Mouse (Mus musculus): ENCODE measurements at regions not wholly inside any gene's neighbourhood (a gene's known extent, or its start where the extent isn't known, plus 50 kb on each side); places are given as distances from the start of the nearest gene placed in this dataset.

DNA sequence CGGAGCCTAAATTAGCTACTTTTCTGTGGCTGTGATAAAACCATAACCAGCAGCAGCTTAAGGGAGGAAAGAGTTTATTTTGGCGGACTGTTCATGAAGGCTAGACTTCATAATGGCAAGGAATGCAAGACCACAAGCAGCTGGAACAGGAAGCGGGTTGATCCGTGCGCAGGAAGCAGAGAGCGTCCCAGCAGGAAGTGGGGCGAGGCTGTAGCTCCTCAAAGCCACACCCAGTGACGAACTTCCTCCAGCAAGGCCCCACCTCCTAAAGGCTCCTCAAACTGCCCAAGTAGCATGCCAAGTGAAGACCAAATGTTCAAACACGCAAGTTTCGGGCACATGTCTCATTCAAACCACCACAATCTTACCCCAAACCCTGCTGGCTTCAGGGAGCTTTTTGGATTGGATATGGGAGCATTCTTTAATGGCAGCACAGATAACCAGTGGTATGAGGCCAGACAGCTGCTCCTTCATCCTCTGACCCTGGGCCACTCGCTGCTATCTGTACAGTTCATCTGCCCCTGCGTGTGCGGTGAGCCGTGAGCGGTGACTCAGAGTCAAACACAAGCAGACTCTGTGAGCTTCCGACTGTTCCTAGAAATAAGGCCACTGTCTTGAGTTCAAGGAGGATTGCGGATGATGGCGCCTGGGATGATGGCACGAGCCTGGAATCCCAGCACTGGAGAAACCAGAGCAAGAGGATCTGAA is 109.8 kb downstream of the Kctd15 start:
- no peak overlapping the region for H3K27ac ChIP-seq
- no peaks in the 10 kb centered on the region; the same call in 1 of the 2 replicates for H3K9me3 ChIP-seq (replicated peaks)
- ATAC-seq (replicated peaks; ENCODE audit: low FRiP score): no peak
- H3K4me1 ChIP-seq: no peaks in the 10 kb centered on the region; the same call in none of the 2 replicates
- no peaks in the 10 kb centered on the region for H3K27me3 ChIP-seq
- H3K36me3 ChIP-seq: no peaks in the 10 kb centered on the region
- H3K4me2 ChIP-seq: no peak overlapping the region
- H3K4me3 ChIP-seq (replicated peaks): no peak overlapping the region
- no peak overlapping the region for H3K9ac ChIP-seq
- WGBS: 78% methylated on average over 19 of the region's 19 CpGs

DNA sequence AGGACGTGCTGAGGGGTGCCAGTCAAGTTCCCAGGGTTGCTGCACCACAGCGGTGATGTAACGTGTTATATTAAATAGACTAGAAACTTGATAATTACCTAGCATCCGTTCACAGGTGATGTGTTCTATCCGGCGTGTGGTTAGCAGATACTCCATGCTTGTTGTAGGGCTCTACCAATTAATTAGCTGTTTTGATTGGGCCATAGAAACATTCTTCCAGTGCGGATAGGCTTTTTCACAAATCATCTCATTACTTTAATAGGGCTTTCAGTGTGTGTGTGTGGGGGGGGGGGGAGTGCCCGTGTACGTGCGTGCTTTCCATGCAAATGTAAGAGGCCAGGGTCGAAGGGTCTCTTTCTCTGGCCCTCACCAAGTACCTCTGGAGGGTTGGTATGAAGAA is 110.6 kb downstream of the Kctd15 start:
- no peaks in the 10 kb centered on the region for H3K27me3 ChIP-seq
- H3K4me2 ChIP-seq: no peak overlapping the region
- no peak overlapping the region for H3K4me3 ChIP-seq (replicated peaks)
- no peak for ATAC-seq (replicated peaks; ENCODE audit: low FRiP score)
- 89% methylated on average over 11 of the region's 11 CpGs for WGBS
- H3K9ac ChIP-seq: no peak overlapping the region
- H3K9me3 ChIP-seq (replicated peaks): no peaks in the 10 kb centered on the region; the same call in 1 of the 2 replicates
- H3K27ac ChIP-seq: no peak overlapping the region
- H3K4me1 ChIP-seq: no peaks in the 10 kb centered on the region; the same call in none of the 2 replicates
- H3K36me3 ChIP-seq: no peaks in the 10 kb centered on the region

DNA sequence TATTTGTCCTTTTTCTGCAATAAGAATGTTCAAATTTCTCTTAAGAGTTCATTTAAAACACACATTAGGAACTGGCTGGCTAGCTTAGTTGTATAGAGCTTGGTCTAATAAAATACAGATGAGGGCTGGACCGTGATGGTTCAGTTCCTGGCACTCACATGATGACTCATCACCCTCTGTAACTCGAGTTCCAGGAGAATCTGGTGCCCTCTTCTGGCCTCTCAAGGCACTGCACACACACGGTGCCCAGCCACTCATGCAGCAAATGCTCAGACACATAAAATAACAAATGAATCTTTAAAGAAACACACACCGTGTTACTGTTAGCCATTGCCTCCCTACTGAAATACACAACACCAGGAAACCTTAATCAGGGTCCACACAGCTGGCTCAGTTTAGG is 114.6 kb downstream of the Kctd15 start:
- no peak overlapping the region for H3K4me2 ChIP-seq
- H3K9me3 ChIP-seq (replicated peaks): no peaks in the 10 kb centered on the region; the same call in 1 of the 2 replicates
- H3K27ac ChIP-seq: no peak overlapping the region
- ATAC-seq (replicated peaks; ENCODE audit: low FRiP score): no peak
- H3K4me1 ChIP-seq: no peaks in the 10 kb centered on the region; the same call in none of the 2 replicates
- H3K4me3 ChIP-seq (replicated peaks): no peak overlapping the region
- H3K27me3 ChIP-seq: no peaks in the 10 kb centered on the region
- WGBS: 73% methylated on average over 4 of the region's 4 CpGs
- no peak overlapping the region for H3K9ac ChIP-seq
- no peaks in the 10 kb centered on the region for H3K36me3 ChIP-seq

DNA sequence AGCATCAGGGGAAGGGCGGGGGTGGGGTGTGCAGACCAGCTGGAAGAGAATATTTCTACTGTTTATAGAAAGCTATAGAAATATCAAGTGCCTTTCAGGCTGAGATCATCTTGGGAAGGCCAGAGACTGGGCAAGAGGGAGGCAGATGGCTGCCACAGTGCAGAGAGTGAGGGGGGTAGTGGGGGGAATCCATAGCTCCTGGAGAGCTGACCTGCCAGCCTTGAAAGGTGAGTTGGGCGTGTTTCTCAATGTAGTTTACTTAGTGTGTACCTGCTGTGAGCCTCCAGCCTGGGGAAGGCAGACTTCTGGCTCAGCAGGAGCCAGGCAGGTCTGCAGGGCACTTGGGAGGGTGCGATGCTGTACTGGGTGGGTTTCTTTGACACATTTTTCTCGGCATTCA is 115.5 kb downstream of the Kctd15 start:
- H3K36me3 ChIP-seq: no peaks in the 10 kb centered on the region
- ATAC-seq (replicated peaks; ENCODE audit: low FRiP score): no peak
- H3K4me3 ChIP-seq (replicated peaks): no peak overlapping the region
- H3K27me3 ChIP-seq: no peaks in the 10 kb centered on the region
- H3K4me1 ChIP-seq: no peaks in the 10 kb centered on the region
- 86% methylated on average over 4 of the region's 4 CpGs for WGBS
- H3K4me2 ChIP-seq: no peak overlapping the region
- H3K27ac ChIP-seq: no peak overlapping the region
- H3K9ac ChIP-seq: no peak overlapping the region
- H3K9me3 ChIP-seq (replicated peaks): no peaks in the 10 kb centered on the region; the same call in 1 of the 2 replicates

DNA sequence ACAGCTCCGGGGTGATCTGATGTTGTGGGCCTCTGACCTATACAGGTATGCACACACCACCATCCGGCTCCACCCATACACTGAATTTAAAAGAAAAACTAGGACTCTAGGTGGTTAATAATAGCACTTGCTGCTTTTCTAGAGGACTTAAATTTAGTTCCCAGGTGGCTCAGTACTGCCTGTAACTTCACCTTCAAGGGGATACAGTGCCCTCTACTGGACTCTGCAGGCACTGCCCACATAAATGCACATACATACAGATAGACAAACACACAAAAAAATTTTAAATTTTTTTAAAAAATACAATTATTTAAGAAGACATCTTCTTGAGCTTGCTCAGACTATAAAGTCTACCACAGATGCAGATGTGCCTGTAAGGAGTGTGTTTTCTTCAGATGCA is 116.7 kb downstream of the Kctd15 start:
- no peak for ATAC-seq (replicated peaks; ENCODE audit: low FRiP score)
- Histone ChIP-seq H3K9me3 (replicated peaks) (no peaks in the 10 kb centered on the region; the same call in 1 of the 2 replicates), H3K9ac (no peak overlapping the region), H3K4me3 (replicated peaks) (no peak overlapping the region), H3K36me3 (no peaks in the 10 kb centered on the region), H3K4me1 (no peaks in the 10 kb centered on the region), H3K4me2 (no peak overlapping the region), H3K27ac (no peak overlapping the region), H3K27me3 (no peaks in the 10 kb centered on the region)
- 96% methylated on average over 2 of the region's 2 CpGs for WGBS

DNA sequence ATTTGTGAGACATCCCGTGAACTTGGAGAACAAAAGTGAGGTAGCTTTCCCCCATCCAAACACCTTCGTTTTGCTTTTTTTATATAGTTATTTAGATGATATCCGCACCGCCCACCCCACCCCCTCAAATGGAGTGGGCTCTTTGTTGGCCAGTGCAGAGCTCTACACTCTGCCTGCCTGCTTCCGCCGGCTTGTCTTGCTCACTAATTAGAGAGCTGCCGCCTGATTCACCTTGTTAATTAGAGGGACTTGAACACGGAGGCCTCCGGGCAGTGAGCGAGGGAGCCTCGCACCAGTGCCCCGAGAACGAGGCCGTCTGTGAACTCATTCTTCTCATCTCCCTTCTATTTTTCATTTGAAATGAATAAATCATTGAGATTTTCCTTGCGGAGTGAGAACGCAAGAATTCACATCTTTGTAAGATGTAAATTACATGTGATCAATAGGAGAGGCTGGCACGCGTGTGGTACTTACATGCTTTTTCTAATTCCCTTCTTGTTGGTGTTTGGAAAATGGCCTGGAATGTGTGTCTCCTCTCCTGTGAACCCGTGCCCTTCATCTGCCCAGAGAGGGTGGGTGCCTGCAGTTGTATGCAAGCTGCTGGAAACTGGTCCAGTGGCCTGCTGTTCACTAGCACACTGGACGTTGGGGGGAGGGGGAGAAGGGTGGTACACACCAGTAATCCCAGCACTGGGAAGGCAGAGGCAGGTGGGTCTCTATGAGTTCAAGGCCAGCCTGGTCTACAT is 118.0 kb downstream of the Kctd15 start:
- Histone ChIP-seq H3K36me3 (no peaks in the 10 kb centered on the region), H3K27me3 (no peaks in the 10 kb centered on the region), H3K4me3 (replicated peaks) (no peak overlapping the region), H3K27ac (no peak overlapping the region), H3K9ac (no peak overlapping the region), H3K4me2 (no peak overlapping the region), H3K9me3 (replicated peaks) (no peaks in the 10 kb centered on the region; the same call in 1 of the 2 replicates), H3K4me1 (no peaks in the 10 kb centered on the region)
- 85% methylated on average over 20 of the region's 20 CpGs for WGBS
- no peak for ATAC-seq (replicated peaks; ENCODE audit: low FRiP score)

DNA sequence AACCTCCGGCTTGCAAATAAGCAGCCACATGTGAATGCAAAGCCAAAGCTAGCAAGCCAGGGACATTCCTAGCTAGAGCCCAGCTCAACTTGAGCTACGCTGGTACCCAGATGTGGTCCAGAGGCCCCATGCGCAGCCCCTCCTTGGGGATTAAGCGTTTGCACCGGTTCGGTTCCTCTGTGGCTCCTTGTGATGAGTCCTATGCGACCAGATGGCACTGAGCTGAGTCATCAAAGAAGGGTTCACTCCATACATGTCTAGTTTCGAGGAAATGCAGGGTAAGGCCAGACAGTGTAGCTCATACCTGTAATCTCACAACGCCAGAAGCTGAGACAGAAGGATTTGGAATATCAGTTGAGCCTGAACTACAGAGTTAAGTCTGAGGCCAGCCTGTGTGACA is 119.4 kb downstream of the Kctd15 start:
- H3K27ac ChIP-seq: no peak overlapping the region
- ATAC-seq (replicated peaks; ENCODE audit: low FRiP score): no peak
- no peaks in the 10 kb centered on the region for H3K27me3 ChIP-seq
- WGBS: 86% methylated on average over 9 of the region's 9 CpGs
- no peaks in the 10 kb centered on the region for H3K4me1 ChIP-seq
- no peak overlapping the region for H3K4me2 ChIP-seq
- no peak overlapping the region for H3K9ac ChIP-seq
- no peaks in the 10 kb centered on the region for H3K36me3 ChIP-seq
- H3K9me3 ChIP-seq (replicated peaks): no peaks in the 10 kb centered on the region; the same call in 1 of the 2 replicates
- no peak overlapping the region for H3K4me3 ChIP-seq (replicated peaks)

DNA sequence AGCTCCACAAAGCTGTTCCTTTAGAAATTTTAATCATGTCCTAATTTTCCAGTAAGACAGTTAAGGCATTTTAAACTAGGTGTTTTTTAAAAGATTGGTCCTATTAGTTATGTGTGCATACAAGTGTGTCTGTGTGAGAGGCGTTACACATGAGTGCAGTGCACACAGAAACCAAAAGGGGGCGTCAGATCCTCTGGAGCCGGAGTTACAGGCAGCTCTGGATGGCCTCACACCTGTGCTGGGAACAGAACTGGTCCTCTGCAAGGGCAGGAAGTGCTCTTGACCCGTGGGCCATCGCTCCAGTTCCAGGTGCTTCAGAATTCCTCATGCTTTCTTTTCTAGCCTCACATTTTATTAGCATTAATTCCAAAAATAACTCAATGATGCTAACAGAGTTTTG is 122.3 kb downstream of the Kctd15 start:
- Histone ChIP-seq H3K27ac (no peak overlapping the region), H3K27me3 (no peaks in the 10 kb centered on the region), H3K4me1 (no peaks in the 10 kb centered on the region), H3K4me2 (no peak overlapping the region), H3K36me3 (no peaks in the 10 kb centered on the region), H3K9me3 (replicated peaks) (no peaks in the 10 kb centered on the region), H3K4me3 (replicated peaks) (no peak overlapping the region), H3K9ac (no peak overlapping the region)
- ATAC-seq (replicated peaks; ENCODE audit: low FRiP score): no peak
- WGBS: 71% methylated on average over 5 of the region's 5 CpGs

DNA sequence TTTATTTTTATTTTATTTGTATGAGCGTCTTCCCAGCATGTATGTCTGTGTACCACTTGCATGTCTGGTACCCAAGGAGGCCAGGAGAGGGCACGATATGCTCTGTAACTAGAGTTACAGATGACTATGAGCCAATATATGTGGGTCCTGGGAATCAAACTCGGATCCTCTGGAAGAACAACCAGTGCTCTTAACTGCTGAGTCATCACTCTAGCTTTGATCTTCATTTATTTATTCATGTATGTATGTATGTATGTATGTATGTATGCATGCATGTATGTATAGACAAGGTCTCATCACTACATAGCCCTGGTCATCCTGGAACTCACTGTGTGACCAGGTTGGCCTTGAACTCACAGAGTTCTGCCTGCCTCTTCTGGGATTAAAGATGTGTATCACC is 124.9 kb downstream of the Kctd15 start:
- no peak for ATAC-seq (replicated peaks; ENCODE audit: low FRiP score)
- Histone ChIP-seq H3K4me3 (replicated peaks) (no peak overlapping the region), H3K4me2 (no peak overlapping the region), H3K4me1 (no peaks in the 10 kb centered on the region), H3K36me3 (no peaks in the 10 kb centered on the region), H3K27me3 (no peaks in the 10 kb centered on the region), H3K9me3 (replicated peaks) (no peaks in the 10 kb centered on the region), H3K27ac (no peak overlapping the region), H3K9ac (no peak overlapping the region)
- WGBS: 91% methylated on average over 3 of the region's 3 CpGs

DNA sequence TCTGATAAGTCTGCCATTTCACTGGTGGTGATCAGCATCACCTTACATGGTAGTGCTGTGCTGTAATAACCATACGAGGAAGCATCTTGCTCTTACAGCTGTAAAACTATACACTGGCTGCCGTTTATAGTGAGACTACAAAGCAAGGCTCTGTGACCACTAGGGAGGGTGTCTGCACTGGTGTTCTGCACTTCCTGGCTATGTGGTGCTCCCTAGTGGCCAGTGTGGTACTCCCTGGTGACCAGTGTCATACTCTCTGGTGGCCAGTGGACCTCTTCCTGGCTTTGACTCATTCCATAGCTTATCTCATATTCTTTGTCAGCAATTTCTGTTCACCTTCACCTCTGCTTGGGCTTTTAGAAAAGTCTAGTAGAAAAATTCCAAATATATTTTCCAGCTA is 114.7 kb upstream of the Lsm14a start:
- Histone ChIP-seq H3K4me3 (replicated peaks) (no peak overlapping the region), H3K4me1 (no peaks in the 10 kb centered on the region), H3K27ac (no peak overlapping the region), H3K9me3 (replicated peaks) (no peaks in the 10 kb centered on the region), H3K4me2 (no peak overlapping the region), H3K27me3 (no peaks in the 10 kb centered on the region), H3K9ac (no peak overlapping the region), H3K36me3 (no peaks in the 10 kb centered on the region)
- 54% methylated on average over 2 of the region's 2 CpGs for WGBS
- no peak for ATAC-seq (replicated peaks; ENCODE audit: low FRiP score)

DNA sequence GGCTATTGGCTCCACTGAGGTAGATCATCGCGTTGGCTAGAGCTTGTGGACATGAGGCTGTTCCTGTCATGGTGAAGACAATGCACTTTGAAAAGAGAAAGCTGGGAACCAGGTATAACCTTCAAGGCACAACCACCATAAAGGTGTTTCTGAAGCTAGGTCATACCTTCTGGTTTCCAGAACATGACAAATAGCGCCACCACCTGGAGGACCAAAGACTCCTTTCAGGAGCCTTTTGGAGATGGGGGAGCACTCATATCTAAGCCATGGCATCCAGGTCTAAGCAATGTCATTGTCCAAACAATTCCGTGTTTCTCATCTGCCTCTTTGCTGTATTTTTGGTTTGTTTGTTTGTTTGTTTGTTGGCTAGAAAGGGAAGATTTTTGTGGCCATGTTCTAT is 113.7 kb upstream of the Lsm14a start:
- no peak overlapping the region for H3K4me2 ChIP-seq
- no peaks in the 10 kb centered on the region for H3K36me3 ChIP-seq
- no peaks in the 10 kb centered on the region for H3K27me3 ChIP-seq
- no peak overlapping the region for H3K4me3 ChIP-seq (replicated peaks)
- no peak overlapping the region for H3K27ac ChIP-seq
- H3K9ac ChIP-seq: no peak overlapping the region
- WGBS: 71% methylated on average over 4 of the region's 4 CpGs
- H3K4me1 ChIP-seq: no peaks in the 10 kb centered on the region
- no peak for ATAC-seq (replicated peaks; ENCODE audit: low FRiP score)
- no peaks in the 10 kb centered on the region for H3K9me3 ChIP-seq (replicated peaks)

DNA sequence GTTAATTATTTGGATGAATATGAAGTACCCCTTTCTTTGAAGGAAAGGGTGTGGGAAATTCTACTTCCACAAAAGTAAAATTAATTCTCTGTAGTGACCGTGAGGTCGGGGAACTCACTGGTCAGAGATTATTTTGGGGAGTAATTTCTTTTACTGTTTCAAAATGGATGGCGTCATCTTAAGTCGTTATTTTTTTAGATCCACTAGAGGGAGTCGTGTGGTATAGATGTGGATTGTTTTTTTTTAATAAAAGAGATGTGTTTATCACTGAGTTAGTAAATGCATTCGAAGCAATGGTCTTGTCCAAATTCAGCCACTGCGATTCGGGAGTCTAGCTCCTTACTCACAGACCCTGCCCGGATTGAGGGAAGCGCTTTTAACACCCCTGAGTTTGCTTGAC is 100.8 kb upstream of the Lsm14a start:
- Histone ChIP-seq H3K4me3 (replicated peaks) (no peak overlapping the region), H3K4me2 (no peak overlapping the region), H3K4me1 (no peaks in the 10 kb centered on the region), H3K9me3 (replicated peaks) (peaks cover 5% of the 10 kb centered on the region; the same call in 1 of the 2 replicates), H3K9ac (no peak overlapping the region), H3K36me3 (no peaks in the 10 kb centered on the region), H3K27me3 (no peaks in the 10 kb centered on the region), H3K27ac (no peak overlapping the region)
- no peak for ATAC-seq (replicated peaks; ENCODE audit: low FRiP score)
- 67% methylated on average over 10 of the region's 10 CpGs for WGBS

Measured in kidney, embryonic 15.5 days (tissue).